Mouse (Mus musculus): Measurements from ENCODE around the gene Htr1d.

Htr1d gene

DNA sequence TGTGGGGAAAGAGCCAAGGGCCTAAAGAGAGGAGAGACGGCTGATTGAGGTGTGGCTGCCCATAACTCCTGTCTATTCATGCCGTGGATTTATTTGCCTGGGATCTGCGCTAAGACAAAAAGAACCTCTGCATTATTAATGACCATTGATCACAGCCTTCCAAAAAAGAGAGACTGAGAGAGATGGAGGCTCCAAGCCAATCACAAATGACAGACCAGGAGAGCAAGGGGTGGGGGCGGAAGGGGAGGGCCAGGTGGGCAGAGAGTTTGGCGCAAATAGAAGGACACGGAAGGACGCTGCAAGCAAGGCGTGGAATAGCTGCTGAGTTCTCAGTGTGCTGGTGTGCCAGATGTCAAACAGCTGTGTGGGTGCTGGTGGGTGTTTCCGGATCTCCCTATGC lies at the start of gene Htr1d:
Gene Htr1d (plus strand): TSS at position 301 of the 400 bp plus-strand sequence.
- in situ Hi-C loops (cut with MboI; ENCODE audit: low pct_unique_long_range_greater_than_20kb in 1 of 2, low sequenced_read_pairs in 2 of 2, unreplicated experiment in 1 of 2), result no loop called here

DNA sequence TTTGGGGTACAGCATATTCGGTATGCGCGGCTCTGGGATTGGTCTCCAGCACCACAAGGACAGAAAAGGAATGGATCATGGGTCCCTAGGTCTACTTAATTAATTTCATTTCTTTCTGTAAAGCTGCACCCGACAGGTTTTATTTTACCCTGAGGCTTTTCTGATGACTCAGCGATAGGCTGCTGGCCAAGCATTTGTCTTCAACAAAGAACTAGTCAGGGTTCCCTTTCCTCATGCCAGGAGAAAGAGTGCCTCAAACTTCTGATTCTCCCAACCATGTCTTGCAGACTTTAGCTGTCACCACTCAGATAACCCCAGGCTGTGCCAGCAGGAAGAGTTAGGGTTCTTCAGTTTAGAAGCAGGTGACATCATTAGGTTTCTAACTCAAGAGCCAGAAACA lies 46.3 kb upstream of the Htr1d start:
- in situ Hi-C loops (cut with MboI; ENCODE audit: low pct_unique_long_range_greater_than_20kb in 1 of 2, low sequenced_read_pairs in 2 of 2, unreplicated experiment in 1 of 2), result no loop called here

DNA sequence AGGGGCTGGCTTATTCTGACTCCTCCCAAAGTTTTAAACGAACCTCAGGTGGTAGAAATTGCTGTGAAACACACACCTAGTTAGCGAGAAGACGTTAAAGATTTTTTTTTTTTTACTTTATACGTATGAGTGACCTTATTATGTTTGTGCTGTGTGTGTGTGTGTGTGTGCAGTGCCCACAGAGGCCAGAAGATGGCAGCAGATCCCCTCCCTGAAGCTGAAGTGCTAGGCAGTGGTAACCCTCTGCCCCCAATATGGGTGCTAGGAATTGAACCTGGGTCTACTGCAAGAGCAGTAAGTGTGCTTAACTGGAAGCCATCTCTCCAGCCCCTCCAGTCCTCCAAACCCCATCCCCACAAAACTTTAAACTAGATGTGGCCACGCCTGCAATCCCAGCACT lies 40.3 kb upstream of the Htr1d start:
- in situ Hi-C loops (cut with MboI; ENCODE audit: low pct_unique_long_range_greater_than_20kb in 1 of 2, low sequenced_read_pairs in 2 of 2, unreplicated experiment in 1 of 2), result loop anchor here (5.0 to 10.0 kb wide), 2 partner anchors 234 to 242 kb away; partner anchors contain the start of gene Lactbl1 (in 1 of the 2)

DNA sequence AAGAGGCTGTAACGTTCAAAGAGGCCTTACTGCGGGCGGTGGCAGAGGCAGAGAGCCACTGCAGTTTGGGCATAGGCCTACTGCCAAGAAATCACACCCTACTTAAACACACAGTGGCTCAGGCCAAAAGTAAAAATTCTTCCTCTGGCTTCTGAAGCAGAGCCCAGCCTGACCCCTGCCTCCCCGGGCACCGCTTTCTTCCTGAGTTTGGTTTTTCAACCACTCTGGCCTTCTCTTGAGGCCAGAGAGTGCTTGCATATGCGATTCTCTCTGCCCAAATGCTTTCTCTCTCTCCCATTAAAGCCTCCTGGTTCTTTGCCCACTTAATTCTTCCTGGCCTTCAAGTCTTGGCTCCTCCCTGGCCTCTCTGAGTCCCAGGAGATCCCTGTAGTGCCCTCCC lies 39.5 kb upstream of the Htr1d start:
- in situ Hi-C loops (cut with MboI; ENCODE audit: low pct_unique_long_range_greater_than_20kb in 1 of 2, low sequenced_read_pairs in 2 of 2, unreplicated experiment in 1 of 2), result loop anchor here (5.0 to 10.0 kb wide), 2 partner anchors 233 to 241 kb away; partner anchors contain the start of gene Lactbl1 (in 1 of the 2)

DNA sequence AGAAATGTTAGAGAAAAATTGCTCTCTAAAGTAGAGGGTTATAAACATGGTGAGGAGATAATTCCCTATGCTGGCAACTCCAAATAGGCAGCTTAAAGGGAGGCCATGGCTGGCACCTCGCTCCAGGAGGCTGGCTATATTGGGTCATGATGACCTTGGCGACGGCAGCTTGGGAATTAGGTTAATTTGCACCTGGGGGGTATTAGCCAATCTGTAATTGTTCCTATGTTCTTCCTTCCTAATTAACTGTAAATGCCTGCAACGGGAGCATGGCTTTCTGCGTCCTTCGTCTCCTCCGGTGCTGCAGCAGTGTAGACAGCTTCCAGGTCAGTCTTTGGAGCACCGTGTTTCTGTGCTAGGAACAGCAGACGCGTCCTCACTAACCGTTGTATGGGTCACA lies 36.1 kb upstream of the Htr1d start:
- in situ Hi-C loops (cut with MboI; ENCODE audit: low pct_unique_long_range_greater_than_20kb in 1 of 2, low sequenced_read_pairs in 2 of 2, unreplicated experiment in 1 of 2), result loop anchor here in 1 of 2 experiments (10.0 kb wide), 1 partner anchor 238 kb away; the partner anchor contains the start of gene Lactbl1

DNA sequence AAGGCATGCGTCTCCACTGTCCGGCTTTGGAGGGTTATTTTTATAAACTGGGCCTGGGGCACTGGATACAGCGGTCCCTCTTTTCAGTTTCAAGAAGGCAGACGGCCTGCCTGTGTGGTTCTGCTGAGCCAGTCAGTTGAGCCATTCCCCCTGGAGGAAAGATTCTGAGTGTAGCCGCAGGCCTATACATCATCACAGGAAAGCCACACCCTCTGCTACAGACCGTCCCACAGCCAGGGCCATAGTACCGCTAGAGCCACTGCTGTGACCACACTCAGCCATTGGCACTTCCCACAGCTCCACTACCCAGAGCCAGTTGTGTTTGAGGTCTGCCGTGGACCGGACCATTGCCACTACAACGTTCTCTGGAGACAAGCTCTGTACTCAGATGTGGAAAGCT lies 21.5 kb upstream of the Htr1d start:
- in situ Hi-C loops (cut with MboI; ENCODE audit: low pct_unique_long_range_greater_than_20kb in 1 of 2, low sequenced_read_pairs in 2 of 2, unreplicated experiment in 1 of 2), result no loop called here

DNA sequence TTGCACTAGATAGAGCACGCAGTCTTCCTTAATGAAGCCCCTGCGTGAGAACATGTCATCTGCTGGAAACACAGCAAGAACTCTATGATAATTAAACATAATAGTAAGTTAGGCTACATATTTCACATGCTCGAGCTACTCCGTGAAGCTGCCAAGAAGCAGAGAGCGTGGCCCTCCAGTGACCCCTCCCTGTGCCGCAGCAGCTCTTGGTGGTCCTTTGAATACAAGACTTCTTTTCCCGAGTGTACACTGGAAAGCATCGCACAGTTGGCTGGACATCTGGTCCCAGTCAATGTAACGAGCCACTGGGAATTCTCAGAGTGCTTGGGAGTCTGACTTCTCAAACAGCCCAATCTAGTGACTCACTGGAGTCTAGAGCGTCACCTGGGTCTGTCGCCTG lies 15.5 kb upstream of the Htr1d start:
- in situ Hi-C loops (cut with MboI; ENCODE audit: low pct_unique_long_range_greater_than_20kb in 1 of 2, low sequenced_read_pairs in 2 of 2, unreplicated experiment in 1 of 2), result no loop called here

DNA sequence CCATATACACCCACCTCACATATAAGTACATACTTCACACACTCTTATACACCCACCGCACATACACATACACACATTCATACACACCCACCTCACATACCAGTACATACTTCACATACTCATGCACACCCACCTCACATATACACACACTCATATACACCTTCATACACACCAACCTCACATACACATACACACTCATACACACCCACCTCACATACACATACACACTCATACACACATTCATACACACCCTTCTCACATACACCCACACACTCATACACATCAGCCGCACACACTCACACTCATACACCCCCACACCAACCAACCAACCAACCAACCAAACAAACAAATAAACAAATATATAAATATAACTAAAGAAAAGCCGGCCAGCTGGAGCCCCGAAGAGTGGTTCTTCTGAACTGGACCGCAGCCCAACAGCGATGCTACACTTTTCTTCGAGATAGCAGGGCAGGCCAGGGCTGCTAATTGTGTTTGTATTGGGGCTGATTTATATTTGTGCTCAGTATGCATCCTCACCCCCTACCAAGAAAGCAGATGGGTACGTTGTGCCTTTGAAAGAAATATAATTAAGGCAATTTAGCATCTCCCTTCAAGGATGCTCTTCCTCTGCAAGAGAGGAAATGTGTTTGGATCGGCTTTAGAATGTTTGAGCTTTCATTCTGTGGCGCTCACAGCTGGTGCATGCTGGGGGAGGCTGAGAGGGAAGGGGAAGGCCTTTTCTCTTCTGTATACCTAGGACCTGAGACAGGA lies 11.1 kb upstream of the Htr1d start:
- in situ Hi-C loops (cut with MboI; ENCODE audit: low pct_unique_long_range_greater_than_20kb in 1 of 2, low sequenced_read_pairs in 2 of 2, unreplicated experiment in 1 of 2), result no loop called here

DNA sequence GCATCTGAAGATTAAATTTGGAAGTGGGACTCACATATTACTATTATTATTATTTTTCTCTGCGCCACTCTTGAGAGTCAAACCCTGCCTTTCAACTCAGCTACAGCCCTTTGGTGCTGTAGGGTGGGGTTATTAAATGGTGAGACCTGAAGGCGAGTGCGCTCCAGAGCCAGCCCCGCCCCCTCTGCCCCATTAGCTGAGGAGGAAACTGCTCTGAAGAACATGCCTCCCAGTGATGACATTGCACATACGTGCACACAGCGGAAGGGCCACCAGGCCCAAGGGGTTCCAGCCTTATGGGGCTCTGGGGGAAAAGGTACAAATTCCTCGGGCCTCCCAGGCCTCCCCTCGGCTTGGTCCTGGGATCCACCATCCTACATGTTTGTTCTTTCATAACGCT lies 7.8 kb upstream of the Htr1d start:
- in situ Hi-C loops (cut with MboI; ENCODE audit: low pct_unique_long_range_greater_than_20kb in 1 of 2, low sequenced_read_pairs in 2 of 2, unreplicated experiment in 1 of 2), result no loop called here

DNA sequence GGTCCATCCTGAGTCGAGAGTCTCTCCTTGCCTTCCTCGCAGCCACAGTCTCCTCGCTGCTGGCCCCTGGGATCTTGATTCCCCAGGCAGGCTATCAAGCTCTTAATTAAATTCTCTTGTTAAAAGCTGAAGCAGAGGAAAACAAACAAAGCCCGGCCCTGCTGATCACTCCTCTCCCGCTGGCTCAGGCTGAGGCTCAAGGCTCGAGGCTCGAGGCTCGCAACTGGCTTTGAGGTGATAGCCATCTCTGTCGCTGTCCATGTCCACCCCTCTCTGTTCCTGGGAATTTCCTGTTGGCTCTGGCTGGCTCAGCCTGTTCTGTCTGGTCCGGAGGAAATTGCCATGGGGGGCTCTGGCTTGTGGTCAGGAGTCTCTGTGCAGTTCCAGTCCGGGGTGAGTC lies 4.4 kb upstream of the Htr1d start:
- in situ Hi-C loops (cut with MboI; ENCODE audit: low pct_unique_long_range_greater_than_20kb in 1 of 2, low sequenced_read_pairs in 2 of 2, unreplicated experiment in 1 of 2), result no loop called here

DNA sequence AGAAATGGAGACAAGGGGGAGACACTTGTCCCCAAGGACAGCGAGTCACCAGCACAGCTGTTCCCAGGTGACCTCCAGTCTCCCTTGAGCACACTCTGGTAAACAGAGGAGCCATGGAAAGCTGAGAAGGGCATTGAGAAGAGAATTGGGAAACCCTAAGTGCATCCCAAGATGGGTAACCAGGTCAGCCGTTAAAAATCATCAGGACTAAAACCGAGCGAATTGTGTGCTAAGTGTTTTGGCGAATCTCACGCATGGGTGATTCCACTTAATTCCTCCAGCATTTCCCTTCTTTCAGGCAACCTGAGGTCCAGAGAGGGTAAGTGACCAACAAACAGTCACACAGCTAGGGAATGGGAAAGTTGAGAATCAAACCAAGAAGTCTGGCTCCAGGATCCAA lies 3.9 kb upstream of the Htr1d start:
- in situ Hi-C loops (cut with MboI; ENCODE audit: low pct_unique_long_range_greater_than_20kb in 1 of 2, low sequenced_read_pairs in 2 of 2, unreplicated experiment in 1 of 2), result no loop called here

DNA sequence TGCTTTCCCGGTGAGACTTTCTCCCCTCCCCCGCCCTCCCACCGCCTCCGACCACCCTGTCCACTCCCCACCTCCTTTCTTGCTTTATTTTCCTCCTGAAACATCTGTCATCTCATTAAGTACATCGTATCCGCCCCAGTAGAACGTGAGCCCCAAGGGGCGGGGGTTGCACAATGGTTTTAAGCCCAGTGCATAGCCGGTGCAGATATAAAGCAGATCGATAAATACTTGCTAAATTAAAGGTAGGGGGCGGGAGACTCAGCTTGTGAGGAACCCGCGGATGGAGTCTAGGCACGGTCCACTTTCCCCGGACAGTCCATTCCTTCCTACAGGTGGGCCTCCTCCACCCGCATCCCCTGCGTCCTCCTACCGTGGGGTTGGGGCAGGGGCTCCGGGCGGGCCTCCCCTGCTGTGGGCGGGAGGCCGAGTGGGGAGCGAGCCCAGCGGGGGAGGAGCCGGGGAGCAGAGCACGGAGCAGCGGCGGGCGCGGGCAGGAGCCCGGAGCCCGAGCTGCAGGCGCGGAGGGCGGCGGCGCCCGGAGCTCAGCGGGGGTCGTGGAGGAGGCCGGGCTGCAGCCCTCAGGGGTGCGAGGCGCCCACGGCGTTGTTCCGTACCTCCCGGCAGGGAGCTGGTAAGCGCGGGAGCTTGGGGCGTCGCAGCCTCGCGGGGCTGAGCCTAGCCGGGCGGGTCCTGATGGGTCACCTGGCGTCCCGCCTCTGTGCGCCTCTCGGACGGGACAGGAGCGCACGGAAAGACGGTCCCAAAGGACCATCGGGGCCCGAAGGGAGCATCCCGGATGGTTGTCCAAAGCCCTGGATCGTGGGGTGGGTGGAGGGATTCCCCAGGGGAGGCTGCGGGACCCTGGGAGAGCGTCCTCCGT lies 1.0 kb downstream of the Htr1d start:
- in situ Hi-C loops (cut with MboI; ENCODE audit: low pct_unique_long_range_greater_than_20kb in 1 of 2, low sequenced_read_pairs in 2 of 2, unreplicated experiment in 1 of 2), result no loop called here

DNA sequence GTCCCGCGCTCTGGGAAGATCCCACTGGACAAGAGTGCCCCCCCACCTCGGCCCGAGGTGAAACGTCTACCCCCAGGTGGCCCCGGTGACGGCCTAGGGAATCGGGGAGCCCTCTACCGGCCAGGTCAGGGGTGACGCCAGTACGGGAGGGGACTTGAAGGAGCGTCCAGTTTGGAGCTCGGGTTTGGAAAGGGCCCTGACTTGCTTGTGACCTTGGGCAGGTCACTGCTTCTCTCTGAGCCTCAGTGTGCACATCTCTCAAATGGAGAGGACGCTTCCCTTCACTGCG lies 1.6 kb downstream of the Htr1d start:
- in situ Hi-C loops (cut with MboI; ENCODE audit: low pct_unique_long_range_greater_than_20kb in 1 of 2, low sequenced_read_pairs in 2 of 2, unreplicated experiment in 1 of 2), result no loop called here

DNA sequence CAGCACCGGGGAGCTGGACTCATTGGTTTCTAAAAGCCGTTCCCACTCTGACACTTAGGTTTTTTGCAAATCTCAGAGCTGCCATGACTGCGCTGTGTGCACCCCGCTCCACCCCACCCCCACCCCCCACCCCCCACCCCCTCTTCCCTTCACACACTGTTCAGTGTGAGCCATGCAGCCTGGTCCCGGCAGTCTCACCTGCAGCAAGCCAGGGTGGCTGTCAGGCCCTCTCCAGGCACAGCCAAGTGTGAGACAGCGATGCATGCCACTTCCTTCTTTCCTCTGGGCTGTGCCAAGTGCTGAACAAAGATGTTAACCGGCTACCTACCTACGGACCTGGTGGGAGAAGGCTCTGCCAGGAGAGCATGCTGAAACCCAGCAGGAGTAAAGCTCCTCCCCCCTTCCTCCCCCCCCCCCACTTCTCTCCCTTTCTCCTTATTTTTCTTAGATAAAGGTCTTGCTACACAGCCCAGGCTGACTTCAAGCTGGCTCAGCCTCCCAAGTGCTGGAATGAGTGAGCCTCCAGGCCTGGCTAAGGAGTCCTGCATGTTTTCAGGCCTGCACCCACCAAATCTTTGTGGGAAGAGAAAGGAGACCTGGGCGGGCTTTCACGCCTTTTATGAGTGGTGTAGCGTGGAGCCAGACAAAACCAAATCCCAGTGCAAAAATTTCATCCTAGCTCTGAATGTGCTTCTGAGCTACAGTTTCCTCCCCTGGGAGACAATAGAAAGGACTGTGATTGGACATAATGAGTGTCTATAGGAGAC lies 7.5 kb downstream of the Htr1d start:
- in situ Hi-C loops (cut with MboI; ENCODE audit: low pct_unique_long_range_greater_than_20kb in 1 of 2, low sequenced_read_pairs in 2 of 2, unreplicated experiment in 1 of 2), result no loop called here

DNA sequence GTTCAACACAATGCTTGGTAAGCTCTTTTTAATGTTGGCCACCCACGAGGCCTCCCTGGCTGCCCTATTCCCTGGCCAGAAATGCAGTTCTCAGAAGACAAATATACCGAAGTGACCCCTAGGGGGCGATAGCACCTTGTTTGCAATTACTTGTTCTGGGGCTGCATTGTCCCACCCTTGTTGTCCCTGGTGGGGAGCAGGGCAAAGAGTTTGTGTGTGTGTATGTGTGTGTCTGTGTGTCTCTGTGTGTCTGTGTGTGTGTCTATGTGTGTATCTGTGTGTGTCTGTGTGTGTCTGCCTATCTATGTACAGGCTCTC lies 8.0 kb downstream of the Htr1d start:
- in situ Hi-C loops (cut with MboI; ENCODE audit: low pct_unique_long_range_greater_than_20kb in 1 of 2, low sequenced_read_pairs in 2 of 2, unreplicated experiment in 1 of 2), result no loop called here

DNA sequence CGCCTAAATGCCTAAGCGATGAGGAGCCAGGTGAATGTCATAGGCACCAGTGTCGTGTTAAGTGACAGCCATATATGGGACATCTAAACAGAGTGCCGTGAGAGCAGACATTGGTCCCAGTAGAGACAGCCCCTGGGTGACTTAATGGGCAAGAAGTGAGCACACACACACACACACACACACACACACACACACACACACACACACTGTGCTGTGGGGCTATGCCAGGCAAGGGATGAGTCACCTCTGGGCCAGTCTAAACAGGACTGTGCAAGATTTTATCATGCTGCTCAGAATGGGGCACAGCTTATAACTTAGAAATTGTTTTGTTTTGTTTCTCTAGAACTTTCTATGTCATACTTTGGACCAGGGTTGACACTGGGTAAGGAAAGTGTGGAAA lies 10.7 kb downstream of the Htr1d start:
- in situ Hi-C loops (cut with MboI; ENCODE audit: low pct_unique_long_range_greater_than_20kb in 1 of 2, low sequenced_read_pairs in 2 of 2, unreplicated experiment in 1 of 2), result no loop called here

DNA sequence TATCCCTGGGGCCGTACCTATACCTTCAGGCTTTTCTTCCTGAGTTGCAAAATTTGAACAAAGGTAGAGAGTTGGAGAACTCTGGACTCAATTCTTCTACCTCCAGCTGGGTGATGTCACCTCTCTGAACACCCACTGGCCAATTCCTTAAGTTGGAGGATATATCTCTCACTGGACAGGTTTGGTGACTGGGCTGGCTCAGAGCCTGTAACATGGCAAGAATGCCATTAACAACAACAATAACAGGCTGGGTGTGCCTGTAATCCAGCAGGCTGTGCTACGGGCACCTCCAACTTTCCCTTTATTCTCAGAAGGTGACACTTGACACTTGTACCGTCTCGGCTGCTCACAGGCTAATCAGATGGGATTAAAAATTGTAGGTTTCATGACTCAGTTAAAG lies 15.8 kb downstream of the Htr1d start:
- in situ Hi-C loops (cut with MboI; ENCODE audit: low pct_unique_long_range_greater_than_20kb in 1 of 2, low sequenced_read_pairs in 2 of 2, unreplicated experiment in 1 of 2), result no loop called here

DNA sequence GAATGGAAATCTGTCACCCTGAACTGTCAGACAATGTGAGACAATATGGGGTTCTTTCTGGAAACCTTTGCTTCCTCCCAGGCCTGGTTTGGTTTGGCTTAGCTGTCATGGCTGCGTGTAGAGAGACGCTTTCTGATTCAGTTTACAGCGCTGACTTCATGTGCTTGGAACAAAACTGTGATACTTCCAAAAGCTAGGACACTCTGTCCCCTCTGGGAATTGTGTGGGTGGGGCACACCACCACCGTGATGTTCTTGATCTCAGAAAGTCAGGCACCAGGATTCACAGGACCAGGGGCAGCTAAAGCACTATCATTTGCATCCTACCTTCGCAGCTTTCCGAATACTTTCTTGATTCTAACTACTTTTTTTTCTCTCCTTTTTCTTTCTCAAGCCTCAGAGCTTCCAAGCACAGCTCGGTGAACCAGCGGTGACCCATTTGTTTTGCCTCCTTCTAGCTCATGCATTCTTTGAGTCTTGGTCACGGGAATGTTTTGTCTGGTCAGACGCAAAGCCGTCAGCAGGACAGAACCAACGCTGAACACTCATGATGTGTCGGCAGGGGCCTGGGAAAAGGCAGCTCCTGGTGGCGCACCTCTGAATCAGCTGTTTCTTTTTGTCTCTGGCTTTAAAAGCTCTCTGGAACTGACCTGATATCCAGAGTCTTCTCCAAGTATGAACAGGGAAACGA lies 18.2 kb downstream of the Htr1d start:
- in situ Hi-C loops (cut with MboI; ENCODE audit: low pct_unique_long_range_greater_than_20kb in 1 of 2, low sequenced_read_pairs in 2 of 2, unreplicated experiment in 1 of 2), result no loop called here

DNA sequence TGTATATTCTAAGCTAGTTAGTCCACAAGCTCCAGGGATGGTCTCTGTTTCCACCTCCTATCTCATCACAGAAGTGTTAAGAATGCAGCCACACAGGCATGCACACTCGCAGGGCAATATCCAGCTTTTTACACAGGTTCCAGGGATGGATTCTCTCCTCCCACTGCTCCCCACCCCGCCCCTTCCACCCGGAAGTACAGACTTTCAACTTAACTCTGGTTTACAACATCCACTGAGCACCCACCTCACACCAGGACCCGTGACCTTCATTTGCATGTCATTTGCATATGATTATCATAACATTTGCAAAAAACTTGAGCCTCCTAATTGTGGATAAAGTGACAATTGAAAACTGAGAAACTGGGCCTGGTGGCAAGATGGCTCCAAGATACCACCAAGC lies 21.2 kb downstream of the Htr1d start:
- in situ Hi-C loops (cut with MboI; ENCODE audit: low pct_unique_long_range_greater_than_20kb in 1 of 2, low sequenced_read_pairs in 2 of 2, unreplicated experiment in 1 of 2), result no loop called here
